ENCODE assay signal across 25 mouse cellular contexts in the genomic region with DNA sequence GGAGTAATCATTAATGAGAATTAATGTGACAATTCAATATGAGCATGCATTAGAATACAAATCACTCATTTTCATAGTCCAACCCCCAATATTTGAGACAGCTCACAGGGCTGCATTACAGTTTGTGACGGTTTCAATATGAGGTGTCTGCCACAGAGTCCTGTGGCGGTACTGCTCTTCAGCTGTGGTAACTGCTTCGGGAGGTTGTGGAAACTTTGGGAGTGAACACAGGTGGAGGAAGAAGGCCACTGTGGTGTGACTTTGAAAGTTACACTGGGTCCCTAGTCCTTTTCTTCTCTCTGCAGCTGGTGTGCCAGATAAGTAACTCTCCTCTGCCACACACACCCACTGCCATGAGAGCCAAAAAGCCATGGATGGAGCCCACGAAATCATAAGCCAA. TPM values are rescaled to one million over a fixed set of nuclear protein-coding genes. Genes with fewer than 3 reads are reported as not detected.
DNase-seq lines count a peak whose midpoint lies in the region; ATAC-seq and TF ChIP-seq lines count a peak whose summit lies in the region.
"Had no signal": no experiment of that assay in that cellular context is flagged by ENCODE, and none has a peak within 500 bp of the region (broad histone marks: within the 10 kb centered on the region; RNA-seq: fewer than 3 reads in every experiment).

No protein-coding gene starts in this region.

- peaks cover 9% of the 10 kb centered on the region for H3K4me1 ChIP-seq in kidney, adult 2 months (ENCODE audit: control insufficient read depth, insufficient read depth, low read length)
- H3K4me1 ChIP-seq in hindbrain, embryonic 16.5 days (ENCODE audit: control insufficient read depth, insufficient read depth, low read depth, low read length) = peaks cover 2% of the 10 kb centered on the region; the same call in 1 of the 2 replicates
- H3K4me1 ChIP-seq: limb, embryonic 13.5 days had no signal

- 80% methylated on average over 4 of the region's 4 CpGs for WGBS in kidney, adult 2 months
- WGBS in hindbrain, embryonic 16.5 days = 83% methylated on average over 4 of the region's 4 CpGs

- H3K27ac ChIP-seq in kidney, adult 2 months (ENCODE audit: insufficient read depth, low read depth, low read length) = no peak overlapping the region
- no peak overlapping the region for H3K27ac ChIP-seq in hindbrain, embryonic 16.5 days (ENCODE audit: low read depth, low read length)
- H3K27ac ChIP-seq: forebrain, embryonic 15.5 days; heart, adult 2 months; heart, embryonic 13.5 days; limb, embryonic 13.5 days; liver, embryonic 15.5 days; macrophage; neural tube, embryonic 15.5 days had no signal

- TF ChIP-seq CTCF in kidney, adult 2 months (conservative IDR thresholded peaks at IDR 0.05; ENCODE audit: insufficient read depth, insufficient read length, low read depth, low read length) = no peak

- ATAC-seq in CD4-positive, CD25-positive, alpha-beta regulatory T cell, adult 4 months = peak; percentile 77
- peak; percentile 77 for ATAC-seq in inflammation-experienced regulatory T-cells, adult 6 months
- ATAC-seq in hindbrain, embryonic 16.5 days = no peak
- ATAC-seq: forebrain, embryonic 15.5 days had no signal

- no peaks in the 10 kb centered on the region for H3K36me3 ChIP-seq in kidney, adult 2 months (ENCODE audit: control insufficient read depth, insufficient read depth, low read length)
- H3K36me3 ChIP-seq in hindbrain, embryonic 16.5 days (ENCODE audit: control insufficient read depth, insufficient read depth, low read length) = no peaks in the 10 kb centered on the region
- H3K36me3 ChIP-seq: forebrain, embryonic 15.5 days; G1E; heart, embryonic 13.5 days; limb, embryonic 13.5 days; liver, embryonic 15.5 days; neural tube, embryonic 15.5 days had no signal

- H3K4me3 ChIP-seq in kidney, adult 2 months (ENCODE audit: insufficient read depth, low read depth, low read length) = no peak overlapping the region
- H3K4me3 ChIP-seq in hindbrain, embryonic 16.5 days (ENCODE audit: low read length) = no peak overlapping the region
- H3K4me3 ChIP-seq: forebrain, embryonic 15.5 days; heart, adult 2 months; heart, embryonic 13.5 days; limb, embryonic 13.5 days; liver, embryonic 15.5 days; neural tube, embryonic 15.5 days had no signal

- H3K9ac ChIP-seq in hindbrain, embryonic 16.5 days (ENCODE audit: low read depth, low read length) = no peak overlapping the region
- H3K9ac ChIP-seq: forebrain, embryonic 15.5 days; heart, embryonic 13.5 days; limb, embryonic 13.5 days; liver, embryonic 15.5 days; neural tube, embryonic 15.5 days had no signal

- H3K4me2 ChIP-seq in hindbrain, embryonic 16.5 days (ENCODE audit: low read length) = no peak overlapping the region
- H3K4me2 ChIP-seq: forebrain, embryonic 15.5 days; heart, embryonic 13.5 days; limb, embryonic 13.5 days; liver, embryonic 15.5 days; midbrain, embryonic 11.5 days; neural tube, embryonic 15.5 days had no signal

- peak; percentile 32 for DNase-seq in CD4-positive helper T cell, adult 2 months (ENCODE audit: low read depth, low spot score)
- DNase-seq in thymus, postnatal 10 days (ENCODE audit: low spot score in 2 of 2) = peak; percentile 46 to 49
- DNase-seq in kidney, adult 2 months = no peak
- DNase-seq in kidney, adult 11 months = no peak
- DNase-seq in T-cell, adult 2 months (ENCODE audit: low spot score) = no peak
- DNase-seq: adrenal gland, postnatal 14 days; cerebellum, adult 8-10 months; cerebellum, postnatal 36 days; gastrocnemius, postnatal 10 days; heart, adult 2 months; heart, postnatal 14 days; kidney, adult 9 months; kidney, postnatal 14 days; layer of hippocampus, postnatal 36 days had no signal

- no peak for TF ChIP-seq POLR2A in kidney, adult 2 months (IDR thresholded peaks at IDR 0.05; ENCODE audit: low read depth, low read length)

- no peaks in the 10 kb centered on the region for H3K27me3 ChIP-seq in kidney, adult 2 months (replicated peaks; ENCODE audit: control insufficient read depth, insufficient read depth, low read length)
- H3K27me3 ChIP-seq in hindbrain, embryonic 16.5 days (replicated peaks; ENCODE audit: control insufficient read depth, insufficient read depth, low read length) = no peaks in the 10 kb centered on the region
- H3K27me3 ChIP-seq: forebrain, embryonic 15.5 days; heart, embryonic 13.5 days; limb, embryonic 13.5 days; liver, embryonic 15.5 days; neural tube, embryonic 15.5 days had no signal

- no peaks in the 10 kb centered on the region for H3K9me3 ChIP-seq in hindbrain, embryonic 16.5 days (ENCODE audit: control insufficient read depth, low read length)
- H3K9me3 ChIP-seq: forebrain, embryonic 15.5 days; heart, embryonic 13.5 days; limb, embryonic 13.5 days; liver, embryonic 15.5 days; neural tube, embryonic 15.5 days had no signal

RNA-seq across cellular contexts. Expression of a gene that starts 22.7 kb away (rescaled TPM):
- 10 to 100 TPM; 12.5 to 14.6 TPM for polyA plus RNA-seq in CD4-positive, CD25-positive, alpha-beta regulatory T cell, adult 4 months (2017; shearing (Covaris generic))
- polyA plus RNA-seq in inflammation-experienced regulatory T-cells, adult 6 months (2017; shearing (Covaris generic)) = 10 to 100 TPM in 2 of 3 experiments, 1 to 10 TPM in 1; 7.7 to 17.5 (median 14.6) TPM
- 20.1 and 27.6 TPM in 2 replicates for polyA plus RNA-seq in kidney, adult 2 months (2012; rRNA removed)
- polyA plus RNA-seq in hindbrain, embryonic 16.5 days (2015; fragmentation: Nextera tagmentation; extraction: Ambion mirVana) = 11.5 and 12.4 TPM in 2 replicates

Comparison
In these comparisons a context has a peak if more than half of its experiments do, and no peak if none do; other contexts are left out.
1. DNase-seq: peak in CD4-positive helper T cell, adult 2 months (single experiment) and thymus, postnatal 10 days (2 of 2); none in kidney, adult 2 months (single experiment), kidney, adult 11 months (single experiment) and T-cell, adult 2 months (single experiment).